Mouse (Mus musculus) adrenal gland, postnatal 14 days (tissue): ENCODE data around the gene Tcf21. TPM values are rescaled to one million over a fixed set of nuclear protein-coding genes. Genes with fewer than 3 reads are reported as not detected.

Experiments used
- DNase-seq: peaks from one replicate; pipeline ENCODE4 v3.0.0; 2021; ENCODE audit warnings: mixed read lengths
- total RNA-seq: library from RNA; stranded (reverse); gene quantifications from 2 replicates; pipeline ENCODE4 v1.2.3, GENCODE M21; 2021

Tcf21 gene
- total RNA-seq, 1 experiment from 2014 or later = 13.9 TPM

DNA sequence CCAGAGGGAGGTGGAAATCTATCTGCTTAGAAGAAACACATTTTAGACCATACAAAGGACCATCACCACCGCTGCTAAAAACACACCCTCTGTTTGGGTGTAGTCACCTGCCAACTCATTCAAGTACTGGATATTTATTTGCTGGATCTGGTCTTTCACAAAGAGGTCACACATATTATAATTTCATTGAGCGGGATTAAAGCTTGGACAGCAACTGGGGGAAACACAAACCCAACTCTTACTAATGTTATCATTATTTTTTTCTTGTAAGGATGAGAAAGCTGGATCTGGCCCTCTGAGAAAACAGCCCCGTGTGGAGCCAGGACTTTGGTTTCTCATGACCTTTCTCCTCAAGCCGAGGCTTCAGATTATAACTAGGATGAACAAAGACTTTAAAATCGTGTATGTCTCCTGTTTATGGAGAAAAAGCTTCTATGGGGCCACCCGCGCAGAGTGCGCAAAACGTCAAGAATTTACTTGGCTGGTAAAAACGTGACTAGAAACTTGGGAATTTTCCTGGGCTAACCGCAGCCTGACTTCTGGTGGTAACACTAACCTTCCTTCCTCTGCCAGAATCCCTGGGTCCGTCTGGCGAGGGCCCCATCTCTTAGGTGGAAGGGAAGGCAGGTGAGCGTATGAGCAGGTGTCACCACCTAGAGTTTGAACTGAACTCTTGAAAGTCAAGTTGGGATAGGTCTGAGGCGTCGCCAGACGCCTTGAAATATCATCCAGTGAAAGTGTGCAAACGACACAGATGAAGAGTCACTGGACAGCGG, 4.3 kb downstream of the Tcf21 start:
- no peak for DNase-seq

DNA sequence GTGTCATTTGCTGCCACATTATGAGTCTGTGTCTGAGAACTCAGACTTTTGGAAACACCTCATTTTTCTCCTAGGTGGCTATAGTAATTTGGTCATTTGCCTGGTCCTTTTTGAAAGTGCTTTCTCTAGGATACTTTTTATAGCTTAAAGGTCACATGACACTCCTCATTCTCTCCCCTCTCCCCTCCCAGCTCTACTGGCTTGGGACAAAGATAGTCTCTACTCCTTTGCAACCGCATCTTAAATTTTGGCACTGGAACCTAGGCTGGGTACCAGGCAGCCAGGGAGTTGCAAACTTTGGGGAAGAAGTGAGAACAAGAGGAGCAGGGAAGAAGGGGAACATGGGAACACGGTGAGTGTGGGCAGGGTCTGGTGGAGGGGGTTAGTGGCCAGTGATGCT, 5.2 kb downstream of the Tcf21 start:
- DNase-seq = no peak

DNA sequence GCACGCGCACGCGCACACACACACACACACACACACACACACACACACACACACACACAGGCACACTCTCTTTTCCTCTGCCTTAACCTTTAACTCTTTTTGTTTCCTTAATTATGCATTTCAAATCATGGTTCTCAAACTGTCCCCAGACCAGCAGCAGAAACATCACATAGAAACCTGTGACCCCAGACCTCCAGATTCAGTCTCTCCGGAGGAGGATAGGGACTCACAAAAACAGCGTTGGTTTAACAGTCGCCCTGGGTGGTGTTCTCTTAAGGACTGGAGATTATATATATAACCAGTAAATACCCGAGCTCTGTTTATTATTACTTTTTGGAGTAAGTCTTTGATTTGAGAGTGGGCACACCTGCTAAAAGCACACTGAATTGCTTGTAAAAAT, 5.7 kb downstream of the Tcf21 start:
- DNase-seq = no peak

DNA sequence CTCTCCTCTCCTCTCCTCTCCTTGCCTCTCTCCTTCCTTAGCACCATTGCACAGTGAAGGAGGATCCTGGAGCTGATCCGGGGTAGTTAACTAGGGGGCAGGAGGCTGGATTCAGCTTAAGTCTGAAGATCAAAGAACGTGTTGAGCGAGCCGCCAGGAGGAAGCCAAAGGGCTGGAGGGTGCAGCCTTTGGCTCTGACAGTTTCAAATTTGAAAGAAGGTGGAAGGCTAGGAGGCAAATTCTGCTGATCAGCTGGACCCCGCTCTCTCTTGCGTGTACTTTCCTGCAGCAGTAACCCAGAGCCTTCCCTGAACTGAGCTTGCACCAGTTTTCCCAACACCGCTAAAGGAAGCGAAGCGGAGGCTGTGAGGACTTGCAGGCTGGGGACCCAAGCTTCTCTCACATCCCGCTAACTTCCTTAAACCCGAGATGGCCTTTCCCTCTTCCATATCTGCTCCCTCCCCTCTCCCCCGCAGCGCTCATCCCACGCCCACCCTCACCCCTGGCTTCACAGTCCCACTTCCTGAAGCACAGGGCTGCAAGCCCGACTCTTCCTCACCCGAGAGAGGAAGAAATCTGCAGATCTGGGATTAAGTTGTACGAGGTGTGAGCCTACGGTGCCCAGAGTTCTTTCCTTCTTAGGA, 6.5 kb downstream of the Tcf21 start:
- no peak for DNase-seq

DNA sequence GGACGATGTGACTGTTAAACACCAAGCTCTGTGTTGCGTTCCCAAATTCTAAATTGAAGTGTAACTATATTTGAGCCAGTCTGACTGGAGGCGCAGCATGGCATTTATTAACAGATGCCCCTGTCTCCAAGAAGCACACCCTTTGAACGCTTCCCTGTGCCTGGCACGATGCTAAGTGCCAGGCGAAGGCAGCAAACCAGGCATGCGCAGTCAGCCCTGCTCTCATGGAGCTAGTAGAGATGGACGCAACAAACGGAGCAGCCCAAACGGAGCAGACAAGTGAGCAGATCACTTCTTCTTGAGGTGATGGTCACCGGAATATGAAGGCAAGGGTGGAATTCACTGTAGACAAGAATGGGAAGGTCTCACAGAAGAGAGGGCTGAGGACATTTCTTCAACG, 8.1 kb downstream of the Tcf21 start:
- no peak for DNase-seq

DNA sequence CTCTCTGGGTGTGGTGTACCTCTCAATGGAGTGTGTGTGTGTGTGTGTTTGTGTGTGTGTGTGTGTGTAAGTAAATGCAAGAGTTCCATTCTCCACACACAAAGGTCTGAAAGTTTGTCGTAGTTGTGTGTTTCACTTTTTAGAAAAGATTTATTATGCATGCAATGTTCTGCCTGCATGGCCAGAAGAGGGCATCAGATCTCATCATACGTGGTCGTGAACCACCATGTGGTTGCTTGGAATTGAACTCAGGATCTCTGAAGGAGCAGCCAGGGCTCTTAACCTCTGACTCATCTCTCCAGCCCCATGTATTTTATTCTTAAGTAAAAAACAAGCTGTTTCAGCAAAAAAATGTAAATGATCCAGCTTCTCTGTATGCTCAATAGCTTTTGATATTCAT, 37.3 kb downstream of the Tcf21 start:
- peak; percentile 11 for DNase-seq

- DNase-seq = peak; percentile 18
Measured at GRCm38 (mm10) chr10:22781466-22781865, 38.5 kb downstream of the Tcf21 start.

GRCm38 (mm10) chr10:22777939-22778338, 42.0 kb downstream of the Tcf21 start:
- DNase-seq = peak; percentile 36

- DNase-seq = peak; percentile 50
Measured at GRCm38 (mm10) chr10:22776007-22776698, 43.8 kb downstream of the Tcf21 start.

DNA sequence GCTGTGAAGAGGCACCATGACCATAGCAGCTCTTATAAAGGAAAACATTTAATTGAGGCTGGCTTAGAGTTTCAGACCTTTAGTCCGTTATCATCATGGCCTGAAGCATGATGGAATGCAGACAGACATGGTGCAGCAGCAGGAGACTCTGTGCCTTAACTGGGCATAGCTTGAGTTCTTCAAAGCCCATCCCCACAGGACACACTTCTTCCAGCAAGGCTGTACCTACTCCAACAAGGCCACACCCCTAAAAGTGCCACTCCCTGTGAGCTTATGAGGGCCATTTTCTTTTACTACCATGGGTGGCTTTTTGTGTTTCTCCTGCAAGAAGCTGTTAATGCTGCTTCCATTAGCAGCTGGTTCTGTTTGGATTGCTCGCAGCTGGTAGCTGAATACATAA, 44.5 kb downstream of the Tcf21 start:
- DNase-seq = no peak

- no peak for DNase-seq
Measured at GRCm38 (mm10) chr10:22774626-22775025, 45.3 kb downstream of the Tcf21 start.

Other genes with a start within 250 kb of the Tcf21 start
- 1.9 and 2.3 TPM in 2 replicates for gene Slc2a12, start 175.2 kb downstream of the Tcf21 start, total RNA-seq
- 27.2 and 30.6 TPM in 2 replicates for gene Tbpl1, start 88.2 kb downstream of the Tcf21 start, total RNA-seq